Mouse (Mus musculus) limb, embryonic 12.5 days (tissue): ENCODE results near the gene Pou2f3. TPM values are rescaled to one million over a fixed set of nuclear protein-coding genes. Genes with fewer than 3 reads are reported as not detected.

Experiments
- ATAC-seq: fragments of 200-750 bp; cut with Nextera tagmentation; 2 replicates; pipeline ENCODE4 v1.8.0; 2017; ENCODE audit warnings: low read depth, moderate TSS enrichment; ENCODE audit not compliant: insufficient number of reproducible peaks, insufficient read depth, low FRiP score, low TSS enrichment
- H3K27ac ChIP-seq: fragments of 300-500 bp; sonication (generic); 2 replicates; pipeline ENCODE4 v1.5.1; 2016; ENCODE audit warnings: mild to moderate bottlenecking, moderate library complexity
- H3K27me3 ChIP-seq: fragments of 300-500 bp; sonication (generic); 2 replicates; pipeline ENCODE4 v1.6.1; 2016; ENCODE audit warnings: mild to moderate bottlenecking, moderate library complexity
- H3K36me3 ChIP-seq: fragments of 300-500 bp; sonication (generic); 2 replicates; pipeline ENCODE4 v1.6.1; 2016; ENCODE audit warnings: mild to moderate bottlenecking, moderate library complexity
- H3K4me1 ChIP-seq: fragments of 300-500 bp; sonication (generic); replicated peaks from 2 replicates; pipeline ENCODE4 v1.6.1; 2016
- H3K4me2 ChIP-seq: fragments of 300-500 bp; sonication (generic); 2 replicates; pipeline ENCODE4 v1.6.1; 2016; ENCODE audit warnings: mild to moderate bottlenecking, moderate library complexity
- H3K4me3 ChIP-seq: fragments of 300-500 bp; sonication (generic); replicated peaks from 2 replicates; pipeline ENCODE4 v1.5.1; 2016; ENCODE audit warnings: mild to moderate bottlenecking
- H3K9ac ChIP-seq: fragments of 300-500 bp; sonication (generic); replicated peaks from 2 replicates; pipeline ENCODE4 v1.6.1; 2016; ENCODE audit warnings: mild to moderate bottlenecking, moderate library complexity
- H3K9me3 ChIP-seq: fragments of 300-500 bp; sonication (generic); 2 replicates; pipeline ENCODE4 v1.6.1; 2016; ENCODE audit warnings: mild to moderate bottlenecking, moderate library complexity
- WGBS: fragments of 180-500 bp; shearing (Covaris S2); methylation state at CpG from one replicate; pipeline ENCODE4 v1.1.7; 2016; 5-methylcytosine and 5-hydroxymethylcytosine counted together
- polyA plus RNA-seq: library from polyadenylated mRNA; unstranded; fragments of >200 nt; fragmentation: Nextera tagmentation; extraction: Ambion mirVana; gene quantifications from 2 replicates; pipeline ENCODE4 v1.2.1, GENCODE M21; 2016

Gene Pou2f3
- polyA plus RNA-seq, 1 experiment from 2014 or later = not detected

DNA sequence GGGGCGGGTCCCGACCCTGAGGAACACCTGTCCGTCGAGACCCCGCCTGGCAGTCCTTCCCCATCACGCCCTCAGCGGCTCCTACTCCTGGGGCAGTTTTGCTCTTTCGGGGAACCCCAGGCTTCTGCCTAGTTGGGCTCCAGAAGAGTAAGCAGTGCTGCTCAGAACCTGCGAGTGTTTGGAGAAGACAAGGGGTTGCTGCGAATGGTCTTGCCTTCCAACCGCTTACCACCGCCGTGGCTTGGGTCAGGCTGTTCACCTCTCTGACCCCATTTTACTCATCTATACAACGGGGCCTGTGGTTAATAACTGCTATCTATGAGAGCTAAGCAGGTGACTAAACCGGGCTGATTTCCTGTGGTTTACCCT is 4.2 kb downstream of the Pou2f3 start:
- Histone ChIP-seq H3K27me3 (peaks cover 69% of the 10 kb centered on the region), H3K4me3 (peak overlapping the region; percentile 41), H3K27ac (no peak overlapping the region), H3K4me2 (peak overlapping the region; percentile 72), H3K9me3 (no peaks in the 10 kb centered on the region), H3K4me1 (peaks cover 19% of the 10 kb centered on the region), H3K36me3 (no peaks in the 10 kb centered on the region), H3K9ac (0 out of 2 replicates have a peak overlapping the region, but pooled peaks have one; percentile 23)
- ATAC-seq = no peak
- WGBS = 2% methylated on average over 15 of the region's 15 CpGs

DNA sequence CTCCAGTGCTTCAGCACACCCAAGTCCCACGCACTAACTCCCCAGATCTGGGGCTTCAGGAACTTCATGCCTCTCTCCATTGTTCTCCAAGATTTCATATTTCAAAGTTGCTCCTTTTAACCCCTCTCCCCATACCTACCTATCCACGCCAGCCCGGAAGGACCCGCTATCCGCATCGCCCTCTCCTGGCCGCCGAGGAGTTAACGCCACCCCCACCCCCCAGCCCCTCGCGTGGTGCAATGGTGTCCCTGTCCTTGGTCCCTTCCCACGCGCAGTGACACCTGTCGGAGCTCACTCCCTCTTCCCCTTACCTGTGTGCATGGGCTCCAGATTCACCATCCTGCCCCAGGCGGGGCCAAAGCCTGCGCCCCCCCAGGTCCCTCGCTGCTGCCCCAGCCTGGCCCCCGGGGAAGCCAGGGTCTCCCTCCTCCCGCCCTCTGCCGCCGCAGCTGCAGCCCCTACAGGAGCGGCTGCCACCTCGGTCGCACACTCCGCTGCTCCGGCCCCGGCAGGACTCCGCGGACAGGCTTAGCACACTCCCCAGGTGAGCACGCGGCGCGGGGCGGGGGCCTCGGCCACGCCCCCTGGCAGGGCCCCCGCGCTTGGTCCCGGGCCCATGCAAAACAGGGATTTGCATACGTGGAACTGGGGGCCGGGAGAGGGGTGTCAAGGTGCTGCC is 4.7 kb downstream of the Pou2f3 start:
- peaks cover 74% of the 10 kb centered on the region for H3K27me3 ChIP-seq
- WGBS = 2% methylated on average over 41 of the region's 41 CpGs
- H3K27ac ChIP-seq = no peak overlapping the region
- H3K4me1 ChIP-seq = peaks cover 15% of the 10 kb centered on the region
- H3K9ac ChIP-seq = 0 out of 2 replicates have a peak overlapping the region, but pooled peaks have one; percentile 23
- ATAC-seq = peak; percentile 64; the same call in 1 of the 2 replicates
- H3K9me3 ChIP-seq = no peaks in the 10 kb centered on the region
- peak overlapping the region; percentile 41 for H3K4me3 ChIP-seq
- peak overlapping the region; percentile 72 for H3K4me2 ChIP-seq
- H3K36me3 ChIP-seq = no peaks in the 10 kb centered on the region

DNA sequence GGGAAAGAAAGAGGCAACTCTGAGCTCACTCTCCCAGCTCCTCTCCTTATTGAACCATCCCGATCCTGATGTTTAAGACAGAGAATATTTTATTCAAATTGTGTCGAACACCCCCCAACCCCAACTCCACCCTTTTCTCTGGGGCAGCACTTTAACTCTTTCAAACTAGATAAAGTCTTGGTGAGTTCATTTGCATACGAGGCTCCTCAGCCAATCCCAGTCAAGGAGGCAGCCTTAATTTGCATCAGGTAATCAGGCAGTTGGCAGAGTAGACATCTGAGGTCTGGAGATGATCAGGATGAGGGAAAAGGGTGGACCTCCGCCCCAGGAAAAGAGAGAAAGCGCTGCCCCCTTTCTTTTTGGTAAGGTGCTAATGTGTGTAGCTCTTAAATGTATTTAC is 10.0 kb downstream of the Pou2f3 start:
- Histone ChIP-seq H3K27me3 (peaks cover 62% of the 10 kb centered on the region), H3K9me3 (no peaks in the 10 kb centered on the region), H3K36me3 (no peaks in the 10 kb centered on the region), H3K4me1 (peaks cover 9% of the 10 kb centered on the region), H3K4me3 (no peak overlapping the region), H3K27ac (no peak overlapping the region), H3K9ac (no peak overlapping the region), H3K4me2 (peak overlapping the region; percentile 27)
- no peak for ATAC-seq
- 4% methylated on average over 5 of the region's 5 CpGs for WGBS

DNA sequence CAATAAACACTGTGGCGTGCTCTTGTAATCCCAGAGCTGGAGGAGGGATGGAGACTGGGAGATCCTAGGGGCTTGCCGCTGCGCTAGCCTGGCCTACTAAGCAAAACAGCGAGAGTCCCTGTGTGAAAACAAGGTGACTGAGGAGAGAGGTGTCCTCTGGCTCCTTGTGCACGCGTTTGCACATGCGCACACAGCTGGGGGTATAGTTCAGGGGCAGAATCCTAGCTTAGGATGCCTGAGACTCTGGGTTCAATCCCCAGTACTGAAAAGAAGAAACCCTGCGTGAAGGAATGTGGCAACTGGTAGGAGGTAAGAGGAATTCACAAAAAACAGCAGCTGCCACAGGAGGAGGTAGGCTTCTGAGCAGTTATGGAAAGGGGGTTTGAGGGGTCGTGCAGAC is 16.2 kb downstream of the Pou2f3 start:
- H3K36me3 ChIP-seq = no peaks in the 10 kb centered on the region
- 17% methylated on average over 9 of the region's 9 CpGs for WGBS
- H3K4me1 ChIP-seq = peaks cover 9% of the 10 kb centered on the region
- peak overlapping the region; percentile 23; the same call in 1 of the 2 replicates for H3K27ac ChIP-seq
- no peak for ATAC-seq
- no peak overlapping the region for H3K9ac ChIP-seq
- no peak overlapping the region for H3K4me3 ChIP-seq
- peaks cover 9% of the 10 kb centered on the region for H3K27me3 ChIP-seq
- H3K4me2 ChIP-seq = no peak overlapping the region
- H3K9me3 ChIP-seq = no peaks in the 10 kb centered on the region

DNA sequence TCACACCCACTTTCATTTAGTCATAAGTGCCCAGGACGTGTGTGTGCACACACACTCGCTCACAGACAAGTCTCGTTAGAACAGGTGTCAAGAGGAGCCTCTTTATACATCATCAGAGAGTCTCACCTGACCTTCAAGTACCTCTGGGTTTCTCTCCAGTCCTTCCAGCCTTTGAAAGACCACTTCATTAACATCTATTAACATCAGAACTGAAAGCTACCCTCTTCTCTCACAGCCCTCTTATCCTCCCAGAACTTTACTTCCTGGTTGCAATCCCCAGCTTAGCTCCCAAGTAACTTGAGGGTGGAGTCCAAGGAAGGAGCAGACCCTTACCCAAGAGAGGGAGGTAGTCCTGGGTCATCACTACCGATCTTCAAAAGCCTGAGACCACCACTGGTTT is 18.6 kb downstream of the Pou2f3 start:
- no peak overlapping the region for H3K27ac ChIP-seq
- no peak overlapping the region for H3K4me2 ChIP-seq
- no peaks in the 10 kb centered on the region for H3K36me3 ChIP-seq
- H3K9ac ChIP-seq = no peak overlapping the region
- H3K9me3 ChIP-seq = no peaks in the 10 kb centered on the region
- H3K27me3 ChIP-seq = peaks cover 7% of the 10 kb centered on the region
- peaks cover 9% of the 10 kb centered on the region for H3K4me1 ChIP-seq
- ATAC-seq = no peak
- no peak overlapping the region for H3K4me3 ChIP-seq
- 40% methylated on average over 4 of the region's 4 CpGs for WGBS

DNA sequence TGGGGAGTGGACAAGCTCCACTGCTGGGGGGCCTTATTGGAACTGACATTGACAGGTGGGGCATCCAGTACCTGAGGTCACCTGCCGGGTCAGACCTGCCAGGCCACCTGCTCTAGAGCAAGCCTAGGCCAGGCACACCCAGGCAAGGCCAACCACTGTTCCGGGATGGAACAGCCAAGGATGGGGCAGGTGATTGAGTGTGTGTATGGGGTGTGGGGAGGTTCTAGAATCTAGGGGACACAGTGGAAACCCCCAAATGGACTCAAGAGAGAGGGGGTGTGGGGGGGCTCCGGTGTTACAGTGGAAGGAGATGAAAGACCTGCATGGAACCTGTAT is 21.2 kb downstream of the Pou2f3 start:
- WGBS = 73% methylated on average over 3 of the region's 3 CpGs
- Histone ChIP-seq H3K27ac (no peak overlapping the region), H3K27me3 (peaks cover 7% of the 10 kb centered on the region), H3K9me3 (no peaks in the 10 kb centered on the region), H3K9ac (no peak overlapping the region), H3K4me2 (no peak overlapping the region), H3K4me3 (no peak overlapping the region), H3K36me3 (no peaks in the 10 kb centered on the region), H3K4me1 (peaks cover 3% of the 10 kb centered on the region)
- ATAC-seq = no peak

DNA sequence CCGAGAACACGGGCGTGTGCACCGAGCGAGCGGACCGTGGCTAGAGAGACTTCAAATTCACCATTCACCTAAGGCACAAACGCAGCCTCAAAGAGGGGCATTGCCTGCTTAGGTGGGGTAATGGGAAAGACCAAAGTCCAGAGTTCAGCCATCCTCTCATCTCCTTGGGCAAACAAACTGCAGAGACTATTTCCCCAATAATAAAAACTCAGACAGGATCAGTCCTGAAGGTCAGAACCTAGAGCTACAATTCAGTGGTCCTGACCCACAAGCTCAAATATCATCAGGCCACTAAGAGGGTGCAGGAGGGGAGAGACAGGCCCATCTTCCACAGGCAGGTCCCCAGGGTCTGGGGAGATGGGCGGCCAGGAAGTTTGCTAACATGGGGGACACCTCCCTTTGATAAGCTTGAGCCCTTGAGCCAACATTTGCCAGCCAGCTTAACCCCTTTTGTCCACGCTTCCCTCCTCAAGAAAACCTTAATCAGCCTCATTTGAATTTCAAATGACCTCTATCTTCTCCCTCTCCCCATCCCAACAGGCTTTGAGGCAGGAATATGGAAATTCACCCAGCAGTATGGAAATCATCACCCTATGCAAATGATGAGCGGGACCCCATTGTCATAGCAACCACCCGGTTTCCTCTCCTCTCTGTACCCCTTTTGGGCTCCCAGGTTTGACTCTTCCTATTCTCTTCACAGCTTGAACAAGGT is 21.7 kb downstream of the Pou2f3 start:
- 68% methylated on average over 12 of the region's 12 CpGs for WGBS
- ATAC-seq = no peak

DNA sequence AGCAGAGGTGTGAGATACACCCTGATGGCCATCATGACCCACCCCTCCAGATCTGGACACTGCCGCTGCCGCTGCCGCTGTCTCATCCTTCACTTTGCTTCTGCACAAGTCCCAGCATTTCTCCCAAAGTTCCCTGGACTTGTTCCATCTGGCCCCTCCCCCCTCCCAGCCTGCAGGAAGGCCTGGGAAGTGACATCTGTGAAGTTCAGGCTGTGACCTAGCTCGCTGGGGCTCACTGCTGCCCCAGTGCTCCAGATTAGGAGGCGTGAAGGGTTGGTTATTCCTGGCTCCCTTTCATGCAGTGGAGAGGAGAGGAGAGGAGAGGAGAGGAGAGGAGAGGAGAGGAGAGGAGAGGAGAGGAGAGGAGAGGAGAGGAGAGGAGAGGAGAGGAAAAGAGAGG is 30.6 kb downstream of the Pou2f3 start:
- Histone ChIP-seq H3K4me1 (peaks cover 6% of the 10 kb centered on the region), H3K36me3 (no peaks in the 10 kb centered on the region), H3K9ac (no peak overlapping the region), H3K9me3 (no peaks in the 10 kb centered on the region), H3K27ac (no peak overlapping the region), H3K4me3 (no peak overlapping the region), H3K27me3 (no peaks in the 10 kb centered on the region), H3K4me2 (no peak overlapping the region)
- no peak for ATAC-seq
- 51% methylated on average over 5 of the region's 5 CpGs for WGBS

More for the DNA sequence above, 21.7 kb downstream of the Pou2f3 start:
- Histone ChIP-seq H3K27me3 (peaks cover 7% of the 10 kb centered on the region), H3K4me2 (no peak overlapping the region), H3K9ac (no peak overlapping the region), H3K36me3 (no peaks in the 10 kb centered on the region), H3K4me3 (no peak overlapping the region), H3K9me3 (no peaks in the 10 kb centered on the region), H3K27ac (no peak overlapping the region), H3K4me1 (no peaks in the 10 kb centered on the region)

DNA sequence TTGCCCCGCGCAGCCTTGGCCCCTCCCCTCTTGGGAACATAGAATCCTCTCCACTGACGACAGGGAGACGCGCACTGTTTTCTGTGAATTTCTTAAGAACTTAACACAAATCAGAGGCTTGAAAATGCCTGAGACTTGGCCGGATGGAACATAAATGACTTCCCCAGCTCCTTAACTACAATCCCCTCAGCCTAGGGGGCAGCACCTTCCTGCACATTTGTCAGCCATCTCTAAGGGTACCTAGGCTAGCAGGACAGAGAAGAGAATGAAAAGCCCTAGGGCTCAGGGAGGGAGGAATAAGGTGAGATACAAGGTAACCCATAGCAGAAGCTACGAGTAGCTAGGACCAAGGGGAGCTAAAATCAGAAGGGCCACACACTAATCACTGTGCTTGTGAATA is 32.0 kb downstream of the Pou2f3 start:
- Histone ChIP-seq H3K9me3 (no peaks in the 10 kb centered on the region), H3K4me3 (no peak overlapping the region), H3K27me3 (no peaks in the 10 kb centered on the region), H3K27ac (no peak overlapping the region), H3K9ac (no peak overlapping the region), H3K4me1 (peaks cover 6% of the 10 kb centered on the region), H3K4me2 (no peak overlapping the region), H3K36me3 (no peaks in the 10 kb centered on the region)
- 58% methylated on average over 7 of the region's 7 CpGs for WGBS
- no peak for ATAC-seq

DNA sequence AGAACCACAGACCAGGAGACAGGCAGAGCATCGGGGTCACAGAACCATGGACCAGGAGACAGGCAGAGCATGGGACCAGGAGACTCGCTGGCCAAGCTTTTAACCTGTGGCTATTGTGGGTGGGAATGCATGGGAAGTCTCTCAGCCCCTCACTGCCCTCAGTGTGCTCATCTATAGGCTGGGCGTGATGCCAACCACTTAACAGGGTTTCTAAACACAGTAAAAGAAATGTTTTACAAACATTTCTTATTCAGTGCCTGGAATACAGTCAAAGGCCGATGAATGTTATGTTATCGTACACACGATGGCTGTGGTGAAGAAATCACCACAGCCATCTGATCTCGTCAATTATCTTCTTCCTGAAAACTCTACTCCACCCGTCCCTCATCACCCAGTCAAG is 43.1 kb downstream of the Pou2f3 start:
- ATAC-seq = no peak
- no peaks in the 10 kb centered on the region for H3K9me3 ChIP-seq
- no peaks in the 10 kb centered on the region for H3K4me1 ChIP-seq
- no peak overlapping the region for H3K9ac ChIP-seq
- H3K4me2 ChIP-seq = no peak overlapping the region
- H3K27me3 ChIP-seq = 0 out of 2 replicates have a peak, but pooled peaks cover 4% of the 10 kb centered on the region
- no peaks in the 10 kb centered on the region for H3K36me3 ChIP-seq
- WGBS = 85% methylated on average over 8 of the region's 8 CpGs
- no peak overlapping the region for H3K27ac ChIP-seq
- no peak overlapping the region for H3K4me3 ChIP-seq

DNA sequence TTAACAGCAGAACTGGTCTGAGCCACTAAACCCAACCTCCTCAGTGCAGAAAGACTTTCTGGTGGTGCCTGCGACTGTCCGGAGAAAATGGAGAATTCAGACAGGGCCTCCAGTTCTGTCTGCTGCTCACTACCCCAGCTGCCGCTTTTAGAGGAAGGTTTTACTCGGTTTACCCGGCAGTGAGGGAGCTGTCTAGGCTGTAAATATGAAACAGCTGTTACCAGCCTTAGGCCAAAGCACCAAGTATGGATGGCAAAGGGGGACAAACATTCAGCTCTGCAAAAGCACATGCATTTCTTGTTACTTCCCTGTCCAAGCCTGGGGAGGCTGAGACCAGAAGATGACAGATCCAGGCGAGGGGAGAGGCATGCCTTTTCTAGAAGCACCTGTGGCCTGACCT is 43.8 kb downstream of the Pou2f3 start:
- 53% methylated on average over 6 of the region's 6 CpGs for WGBS
- no peaks in the 10 kb centered on the region for H3K36me3 ChIP-seq
- no peak overlapping the region for H3K4me3 ChIP-seq
- no peaks in the 10 kb centered on the region for H3K9me3 ChIP-seq
- H3K27me3 ChIP-seq = no peaks in the 10 kb centered on the region
- peak overlapping the region; percentile 20; the same call in 1 of the 2 replicates for H3K27ac ChIP-seq
- H3K9ac ChIP-seq = no peak overlapping the region
- no peak overlapping the region for H3K4me2 ChIP-seq
- H3K4me1 ChIP-seq = no peaks in the 10 kb centered on the region
- no peak for ATAC-seq
